In the genomic region with DNA sequence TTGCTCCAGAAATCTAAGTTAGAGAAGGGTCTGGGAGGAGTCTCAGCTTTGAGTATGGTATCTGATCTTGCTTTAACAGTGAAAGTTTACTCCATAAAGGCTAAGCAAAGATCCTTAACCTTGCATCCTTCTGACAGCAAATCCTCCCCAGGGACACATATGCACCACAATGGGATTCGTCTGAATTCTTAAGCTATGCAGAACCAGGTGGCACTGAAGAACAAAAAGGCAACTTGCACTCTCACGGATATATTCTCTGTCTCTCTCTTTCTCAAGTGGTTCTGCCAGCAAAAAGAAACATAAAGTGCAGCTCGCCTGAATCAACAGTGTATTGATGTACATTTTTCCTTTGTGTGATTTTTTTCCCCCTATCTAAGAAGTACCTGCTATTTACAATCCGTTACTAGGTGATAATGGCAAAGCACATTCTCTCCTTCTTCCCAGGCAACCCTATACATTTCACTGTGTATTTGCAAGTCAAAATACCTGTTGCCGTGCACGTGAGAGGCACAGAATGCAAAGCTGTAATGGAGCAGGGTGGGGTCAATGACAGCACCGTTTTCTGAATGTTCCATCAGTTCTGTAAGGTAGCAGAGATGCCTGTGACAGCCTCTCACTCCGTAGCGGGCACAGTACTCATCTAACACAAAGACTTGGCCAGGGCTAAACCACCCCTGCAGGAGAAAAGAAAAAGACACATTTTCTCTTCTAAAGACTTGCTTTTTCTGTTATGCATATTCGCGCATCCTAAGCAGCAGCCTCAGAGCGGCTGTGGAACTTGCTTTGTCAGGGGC, we compare ENCODE assay signal across 15 mouse cellular contexts.
DNase-seq lines count a peak whose midpoint lies in the region; ATAC-seq and TF ChIP-seq lines count a peak whose summit lies in the region.
"Had no signal": no experiment of that assay in that cellular context is flagged by ENCODE, and none has a peak within 500 bp of the region (broad histone marks: within the 10 kb centered on the region; RNA-seq: fewer than 3 reads in every experiment).

No protein-coding gene starts in this region.

- TF ChIP-seq EP300 in liver, postnatal 0 days (IDR thresholded peaks at IDR 0.05; ENCODE audit: low read depth), result no peak

- no peak overlapping the region for H3K4me3 ChIP-seq in neural tube, embryonic 12.5 days
- peak overlapping the region; percentile 11; the same call in 1 of the 2 replicates for H3K4me3 ChIP-seq in forebrain, embryonic 15.5 days
- H3K4me3 ChIP-seq in liver, postnatal 0 days (ENCODE audit: low read depth, low read length), result no peak overlapping the region
- H3K4me3 ChIP-seq: kidney, embryonic 15.5 days; megakaryocyte, embryonic 14.5 days had no signal

- H3K27me3 ChIP-seq in neural tube, embryonic 12.5 days (replicated peaks), result no peaks in the 10 kb centered on the region
- peaks cover 3% of the 10 kb centered on the region; the same call in 1 of the 2 replicates for H3K27me3 ChIP-seq in forebrain, embryonic 15.5 days
- H3K27me3 ChIP-seq in liver, postnatal 0 days (ENCODE audit: insufficient read depth, low read length), result no peaks in the 10 kb centered on the region
- H3K27me3 ChIP-seq: megakaryocyte, embryonic 14.5 days had no signal

- no peak overlapping the region for H3K27ac ChIP-seq in neural tube, embryonic 12.5 days
- no peak overlapping the region for H3K27ac ChIP-seq in forebrain, embryonic 15.5 days (replicated peaks)
- H3K27ac ChIP-seq in liver, postnatal 0 days (ENCODE audit: low read depth), result no peak overlapping the region
- H3K27ac ChIP-seq: kidney, embryonic 15.5 days had no signal

- DNase-seq in neural tube, embryonic 10.5 days (ENCODE audit: extremely low spot score, low spot score), result no peak
- DNase-seq in mesoderm, embryonic 11.5 days (ENCODE audit: low read depth, low spot score), result peak; percentile 9
- DNase-seq in right cerebral cortex, postnatal 4 days, result no peak
- DNase-seq in adrenal gland, postnatal 25 days, result no peak
- no peak for DNase-seq in spleen, adult 18-20 months
- DNase-seq in liver, postnatal 0 days, result no peak
- DNase-seq: cerebellum, adult 9-11 months; gastrocnemius, postnatal 25 days; lung, embryonic 14.5 days; right cerebral cortex, postnatal 25 days; thymus, postnatal 4 days had no signal

- WGBS in neural tube, embryonic 12.5 days, result 6% methylated on average over 12 of the region's 12 CpGs
- WGBS in forebrain, embryonic 15.5 days, result 4% methylated on average over 12 of the region's 12 CpGs
- WGBS in liver, postnatal 0 days (ENCODE audit: insufficient replicate concordance), result 11% methylated on average over 12 of the region's 12 CpGs

- no peak overlapping the region for H3K9ac ChIP-seq in neural tube, embryonic 12.5 days
- H3K9ac ChIP-seq in forebrain, embryonic 15.5 days (replicated peaks), result no peak overlapping the region
- no peak overlapping the region for H3K9ac ChIP-seq in liver, postnatal 0 days (replicated peaks)
- H3K9ac ChIP-seq: kidney, embryonic 15.5 days; lung, embryonic 14.5 days had no signal

- no peak for ATAC-seq in neural tube, embryonic 12.5 days (ENCODE audit: low FRiP score, low read depth)
- peak; percentile 41; the same call in 1 of the 2 replicates for ATAC-seq in forebrain, embryonic 15.5 days (replicated peaks)
- no peak for ATAC-seq in liver, postnatal 0 days

- 0 out of 2 replicates have a peak, but pooled peaks cover 4% of the 10 kb centered on the region for H3K4me1 ChIP-seq in neural tube, embryonic 12.5 days
- peaks cover 3% of the 10 kb centered on the region; the same call in 1 of the 2 replicates for H3K4me1 ChIP-seq in forebrain, embryonic 15.5 days
- H3K4me1 ChIP-seq in liver, postnatal 0 days (ENCODE audit: insufficient read depth), result no peaks in the 10 kb centered on the region
- H3K4me1 ChIP-seq: kidney, embryonic 15.5 days; megakaryocyte, embryonic 14.5 days had no signal

- TF ChIP-seq CTCF in liver, postnatal 0 days (IDR thresholded peaks at IDR 0.05; ENCODE audit: low read depth), result no peak

- H3K36me3 ChIP-seq in neural tube, embryonic 12.5 days, result no peaks in the 10 kb centered on the region
- no peaks in the 10 kb centered on the region for H3K36me3 ChIP-seq in forebrain, embryonic 15.5 days
- no peaks in the 10 kb centered on the region for H3K36me3 ChIP-seq in liver, postnatal 0 days (replicated peaks; ENCODE audit: insufficient read depth, low read length)
- H3K36me3 ChIP-seq: kidney, embryonic 15.5 days had no signal

- no peaks in the 10 kb centered on the region for H3K9me3 ChIP-seq in neural tube, embryonic 12.5 days
- no peaks in the 10 kb centered on the region for H3K9me3 ChIP-seq in forebrain, embryonic 15.5 days
- no peaks in the 10 kb centered on the region for H3K9me3 ChIP-seq in liver, postnatal 0 days (ENCODE audit: low read length)
- H3K9me3 ChIP-seq: kidney, embryonic 15.5 days; megakaryocyte, embryonic 14.5 days had no signal

- H3K4me2 ChIP-seq in neural tube, embryonic 12.5 days (replicated peaks), result peak overlapping the region; percentile 29; the same call in 1 of the 2 replicates
- H3K4me2 ChIP-seq in forebrain, embryonic 15.5 days (replicated peaks), result peak overlapping the region; percentile 31
- H3K4me2 ChIP-seq in liver, postnatal 0 days (ENCODE audit: low read depth, low read length), result no peak overlapping the region
- H3K4me2 ChIP-seq: kidney, embryonic 15.5 days; lung, embryonic 14.5 days had no signal
